Mouse (Mus musculus): Measurements from ENCODE around the gene Olfr198.
"Not testable (repeated sequence)": the region's sequence is repeated elsewhere in the genome, so short reads cannot be mapped to it uniquely, and the experiment has no call there.

Gene Olfr198

DNA sequence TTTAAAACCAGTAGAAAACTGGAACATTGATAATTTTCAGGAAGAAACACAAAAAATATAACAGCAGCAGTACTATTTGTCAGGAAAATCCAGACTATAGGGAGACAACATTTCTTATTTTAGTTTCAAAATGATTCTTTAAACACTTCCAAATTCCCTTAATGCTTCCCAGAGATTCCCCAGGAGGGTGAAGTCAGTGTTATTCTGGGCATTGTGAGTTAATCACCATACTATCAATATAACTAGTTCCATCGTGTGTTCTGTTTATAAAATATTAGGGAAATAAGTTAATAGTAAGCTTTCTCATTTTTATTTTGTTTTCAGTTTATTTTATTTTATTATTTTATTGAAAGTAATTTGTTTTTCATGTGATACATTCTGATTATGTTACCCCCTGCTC is at the start of gene Olfr198:
Gene Olfr198 (minus strand): TSS at position 101 of the 400 bp plus-strand sequence.
- not testable (repeated sequence) for DNase-seq

DNA sequence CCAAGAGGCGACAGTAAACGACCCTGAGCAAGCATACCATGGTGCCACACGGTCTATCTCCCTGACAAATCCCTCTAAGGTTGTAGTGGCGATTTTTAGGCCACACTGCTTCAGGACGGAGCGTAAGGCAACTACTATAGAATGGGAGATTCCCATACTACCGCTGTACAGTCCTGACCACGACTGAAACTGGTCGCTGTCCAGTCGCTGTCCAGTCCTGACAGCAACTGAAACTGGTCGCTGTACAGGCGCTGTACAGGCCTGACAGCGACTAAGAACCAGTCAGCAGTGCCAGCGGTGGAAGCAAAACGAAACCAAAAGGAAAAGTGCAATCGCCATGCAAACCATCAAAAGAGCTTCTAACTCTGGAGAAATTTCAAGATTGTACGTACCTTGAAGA is 46.4 kb upstream of the Olfr198 start:
- no peak for DNase-seq

DNA sequence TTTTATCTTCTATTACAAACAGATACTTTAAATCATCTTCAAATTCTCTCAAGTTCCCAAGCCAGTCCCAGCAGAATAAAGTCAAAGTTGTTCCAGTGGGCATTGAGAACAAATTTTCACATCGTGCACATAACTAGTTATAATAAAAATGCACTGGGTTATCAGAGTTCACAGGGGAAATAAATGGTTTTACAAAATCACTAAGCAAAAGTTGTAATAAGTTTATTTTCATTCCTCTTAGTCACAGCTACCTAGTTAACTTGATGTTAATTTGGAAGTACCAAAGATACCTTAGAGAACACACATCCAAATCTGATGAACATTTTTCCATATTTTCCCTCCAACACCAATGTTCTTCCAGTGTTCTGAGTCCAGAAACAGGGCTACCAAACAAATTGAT is 16.3 kb upstream of the Olfr198 start, which contains the start of gene Olfr199:
Gene Olfr199 (minus strand): TSS at position 101 of the 400 bp plus-strand sequence.
- DNase-seq: not testable (repeated sequence)

DNA sequence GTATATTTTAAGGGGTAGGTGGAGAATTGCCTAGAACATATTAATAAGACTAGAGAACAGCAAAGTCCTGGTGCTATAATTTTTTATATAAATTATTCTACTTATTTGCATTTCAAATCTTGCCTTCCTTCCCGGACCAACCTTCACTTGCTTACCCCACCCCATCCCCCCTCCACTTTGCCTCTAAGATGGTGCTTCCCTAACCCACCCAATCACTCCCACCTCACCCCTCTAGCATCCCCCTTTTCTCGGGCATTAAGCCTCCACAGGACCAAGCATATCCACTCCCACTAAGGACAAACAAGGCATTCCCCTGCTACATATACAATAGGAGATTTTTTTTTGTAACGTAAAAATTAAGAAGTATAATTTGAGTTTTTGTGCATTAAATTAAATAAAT is 14.5 kb upstream of the Olfr198 start:
- DNase-seq: not testable (repeated sequence)

DNA sequence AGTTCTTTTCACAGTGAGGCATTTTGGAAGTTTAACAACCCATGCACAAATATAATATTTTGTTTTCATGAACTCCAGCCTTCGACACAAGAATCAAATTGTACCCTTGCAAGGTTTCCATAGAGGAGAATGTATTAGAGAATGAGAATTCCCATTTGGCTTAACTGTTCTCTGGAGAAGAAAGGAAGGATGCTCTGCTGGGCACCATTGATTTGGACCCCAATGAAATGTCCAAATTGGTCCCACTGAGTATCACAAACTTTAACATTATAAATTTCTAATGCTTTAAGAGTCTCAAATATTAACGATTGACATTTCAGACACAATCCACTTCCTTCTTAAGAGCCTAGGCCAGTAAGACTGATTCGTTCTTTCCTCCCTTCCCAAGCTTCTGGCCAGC is 33.0 kb downstream of the Olfr198 start, which contains the start of gene Olfr196:
Gene Olfr196 (minus strand): TSS at position 101 of the 400 bp plus-strand sequence.
- no peak for DNase-seq

DNA sequence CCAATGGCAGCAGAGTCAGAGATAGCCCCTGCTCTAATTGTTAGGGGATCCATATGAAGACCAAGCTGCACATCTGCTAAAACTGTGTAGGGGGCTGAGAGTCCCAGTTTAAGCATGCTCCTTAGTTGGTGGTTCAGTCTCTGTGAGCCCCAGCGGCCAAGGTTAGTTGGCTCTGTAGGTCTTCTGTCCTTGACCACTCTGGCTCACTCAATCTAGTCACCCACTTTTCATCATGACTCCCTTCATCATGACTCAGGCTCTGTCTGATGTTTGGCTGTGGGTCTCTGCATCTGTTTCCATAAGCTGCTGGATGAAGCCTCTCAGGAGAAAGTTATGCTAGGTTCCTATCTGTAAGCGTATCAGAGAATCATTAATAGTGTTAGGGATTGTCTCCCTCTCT is 51.3 kb downstream of the Olfr198 start:
- DNase-seq: no peak
